Mouse (Mus musculus) cortical plate, adult 2 months (tissue): Measurements from ENCODE around the gene Hlcs.

Source experiments
- CTCF ChIP-seq: fragments of 200-500 bp; IDR thresholded peaks from 2 replicates; pipeline ENCODE4 v1.5.1; 2011; ENCODE audit warnings: mild to moderate bottlenecking, control low read depth, low read length; ENCODE audit not compliant: insufficient read depth; ENCODE audit errors: extremely low read depth
- POLR2A ChIP-seq: fragments of 200-500 bp; IDR thresholded peaks from 2 replicates; pipeline ENCODE4 v1.6.1; 2011; ENCODE audit warnings: mild to moderate bottlenecking, low read length, control low read depth; ENCODE audit not compliant: insufficient read depth; ENCODE audit errors: extremely low read depth

- TF ChIP-seq CTCF (no peak), POLR2A (no peak)
Measured at GRCm38 (mm10) chr16:94128236-94128835, 185.0 kb downstream of the Hlcs start.
